Mouse (Mus musculus) kidney, adult 18-20 months (tissue): ENCODE measurements at regions not wholly inside any gene's neighbourhood (a gene's known extent, or its start where the extent isn't known, plus 50 kb on each side); places are given as distances from the start of the nearest gene placed in this dataset.

Experiments used
- DNase-seq: peaks from one replicate; pipeline ENCODE4 v3.0.0; 2021

GRCm38 (mm10) chr1:42233289-42233688, 462.3 kb upstream of the Pou3f3 start:
- DNase-seq = peak; percentile 5

DNA sequence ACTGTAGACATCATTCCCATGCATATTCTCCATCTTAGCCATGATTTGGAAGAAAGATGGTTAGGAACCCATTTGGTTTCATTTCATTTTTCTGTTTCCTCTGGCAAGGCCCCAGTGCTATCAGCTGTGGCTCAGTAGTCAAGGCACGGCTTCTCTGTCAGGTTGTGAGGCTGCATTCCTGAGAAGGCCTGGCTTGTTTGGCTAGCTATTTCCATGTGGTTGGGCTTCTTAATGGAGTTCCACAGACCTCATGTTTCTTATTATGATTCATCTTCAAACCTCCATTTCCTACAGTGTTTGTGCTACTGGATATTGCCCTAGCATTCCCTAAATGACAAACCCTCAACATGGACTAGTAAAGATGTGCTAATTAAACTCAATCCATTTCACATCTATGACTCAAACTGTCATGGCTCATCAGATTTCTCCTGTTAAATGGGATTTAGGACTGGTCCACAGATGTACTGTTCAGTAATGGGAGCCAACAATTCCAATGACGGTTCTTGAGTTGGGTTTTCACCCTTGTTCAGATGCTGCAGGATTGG, 459.0 kb upstream of the Pou3f3 start:
- DNase-seq = no peak

DNA sequence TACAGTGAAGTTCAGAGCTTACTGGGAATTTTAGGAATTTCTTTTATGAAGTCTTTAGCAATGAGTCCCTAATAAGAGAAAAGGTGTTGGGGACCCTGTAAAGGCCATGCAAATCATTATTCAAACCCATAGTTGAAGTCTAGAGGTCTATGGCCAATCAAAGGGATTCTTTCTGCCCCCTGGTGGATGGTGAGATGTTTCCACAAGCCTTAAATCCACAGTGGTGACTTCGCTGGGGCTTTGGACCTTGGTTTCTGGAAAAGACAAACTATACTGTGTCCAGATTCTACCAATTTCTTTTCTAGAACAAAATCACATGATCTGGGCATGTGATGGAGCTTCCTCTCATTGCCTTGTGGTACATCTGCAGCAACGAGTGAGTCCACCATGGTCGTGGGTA, 457.2 kb upstream of the Pou3f3 start:
- DNase-seq = no peak

- DNase-seq = no peak
Observed at GRCm38 (mm10) chr1:42241172-42241571, 454.4 kb upstream of the Pou3f3 start.

DNA sequence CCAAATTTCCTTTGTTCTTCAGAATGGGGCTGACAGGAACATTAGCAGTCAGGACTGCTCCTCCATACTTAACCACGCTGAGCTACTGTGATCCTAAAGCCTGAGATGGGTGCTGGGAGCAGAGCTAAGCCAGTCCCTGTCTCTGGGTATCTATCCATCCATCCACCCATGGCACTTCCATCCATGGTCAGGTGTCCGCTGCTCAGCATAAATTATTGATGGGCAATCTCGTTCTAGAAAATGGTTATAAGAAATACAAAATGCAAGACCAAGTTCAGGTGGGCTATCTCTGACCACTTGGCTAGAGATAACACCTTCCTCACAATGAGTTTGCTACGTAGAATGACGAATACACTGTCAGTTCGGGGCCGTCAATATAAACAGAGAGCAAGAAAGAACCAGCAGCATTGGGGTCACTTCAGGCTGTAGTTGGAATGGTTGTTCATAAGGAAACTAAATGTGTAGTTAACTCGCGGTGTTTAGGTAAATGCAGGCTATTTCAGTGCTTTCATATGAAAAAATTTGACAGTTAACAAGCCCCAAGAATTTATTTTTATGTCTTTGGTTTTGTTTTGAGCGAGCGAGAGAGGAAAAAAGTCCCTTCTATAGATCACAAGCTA, 453.9 kb upstream of the Pou3f3 start:
- no peak for DNase-seq

- peak; percentile 8 for DNase-seq
Observed at GRCm38 (mm10) chr1:42242586-42243457, 452.7 kb upstream of the Pou3f3 start.

GRCm38 (mm10) chr1:42243458-42243855, 452.1 kb upstream of the Pou3f3 start:
- DNase-seq = no peak

- no peak for DNase-seq
Observed at GRCm38 (mm10) chr1:42243878-42244277, 451.7 kb upstream of the Pou3f3 start.

GRCm38 (mm10) chr1:42252386-42252785, 443.2 kb upstream of the Pou3f3 start:
- DNase-seq = no peak

DNA sequence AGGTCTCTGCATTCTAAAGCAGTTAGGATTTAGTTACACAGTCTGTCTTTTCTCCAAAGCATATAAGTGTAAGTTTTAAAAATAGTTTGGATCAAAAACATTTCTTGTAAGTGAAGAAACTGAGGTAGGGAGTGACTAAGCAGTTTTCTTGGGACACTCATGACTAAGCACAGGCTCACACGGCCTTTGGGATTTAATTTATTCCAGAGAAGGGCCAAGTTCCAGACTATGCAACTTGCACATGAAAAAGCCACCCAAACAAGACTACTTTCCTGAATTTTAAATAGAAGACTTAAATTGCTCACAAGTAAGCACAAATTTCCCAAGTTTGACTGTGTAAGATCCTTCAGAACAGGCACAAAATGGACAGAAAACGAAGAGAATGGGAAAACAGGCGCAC, 441.8 kb upstream of the Pou3f3 start:
- DNase-seq = no peak

DNA sequence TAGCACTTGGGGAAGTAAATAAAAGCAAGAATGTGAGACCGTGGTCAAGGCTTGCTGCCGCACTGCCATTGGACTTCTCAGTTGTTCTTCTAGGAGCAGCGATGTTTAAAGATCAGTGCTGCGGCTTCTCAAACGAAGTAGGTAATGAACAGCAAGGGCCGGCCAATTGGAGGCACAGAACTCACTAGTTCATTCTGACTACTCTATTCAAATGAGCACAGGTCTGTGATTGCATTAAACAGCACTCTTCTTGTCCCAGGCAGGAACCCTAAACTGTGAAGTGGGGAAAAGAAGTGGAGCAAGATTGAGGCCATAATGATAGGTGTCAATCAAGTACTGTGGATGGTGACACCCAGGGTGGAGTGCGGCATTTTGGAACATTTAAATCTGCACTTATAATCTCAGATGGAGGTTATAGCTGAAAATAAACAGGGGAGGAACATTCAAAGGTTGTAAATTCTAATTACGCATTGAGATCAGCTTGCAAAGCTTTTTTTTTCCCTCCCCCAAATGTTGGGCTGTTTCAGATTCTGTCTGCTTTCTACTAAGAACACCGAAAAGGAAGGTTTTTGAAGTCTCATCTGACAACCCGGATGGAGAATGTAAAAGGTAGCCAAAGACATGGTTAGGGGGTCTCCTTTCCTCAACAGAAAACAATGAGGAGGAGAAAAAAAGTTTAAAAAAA, 438.5 kb upstream of the Pou3f3 start:
- no peak for DNase-seq

- no peak for DNase-seq
Observed at GRCm38 (mm10) chr1:42257801-42258593, 437.6 kb upstream of the Pou3f3 start.

- DNase-seq = no peak
Observed at GRCm38 (mm10) chr1:42258594-42258910, 437.0 kb upstream of the Pou3f3 start.

DNA sequence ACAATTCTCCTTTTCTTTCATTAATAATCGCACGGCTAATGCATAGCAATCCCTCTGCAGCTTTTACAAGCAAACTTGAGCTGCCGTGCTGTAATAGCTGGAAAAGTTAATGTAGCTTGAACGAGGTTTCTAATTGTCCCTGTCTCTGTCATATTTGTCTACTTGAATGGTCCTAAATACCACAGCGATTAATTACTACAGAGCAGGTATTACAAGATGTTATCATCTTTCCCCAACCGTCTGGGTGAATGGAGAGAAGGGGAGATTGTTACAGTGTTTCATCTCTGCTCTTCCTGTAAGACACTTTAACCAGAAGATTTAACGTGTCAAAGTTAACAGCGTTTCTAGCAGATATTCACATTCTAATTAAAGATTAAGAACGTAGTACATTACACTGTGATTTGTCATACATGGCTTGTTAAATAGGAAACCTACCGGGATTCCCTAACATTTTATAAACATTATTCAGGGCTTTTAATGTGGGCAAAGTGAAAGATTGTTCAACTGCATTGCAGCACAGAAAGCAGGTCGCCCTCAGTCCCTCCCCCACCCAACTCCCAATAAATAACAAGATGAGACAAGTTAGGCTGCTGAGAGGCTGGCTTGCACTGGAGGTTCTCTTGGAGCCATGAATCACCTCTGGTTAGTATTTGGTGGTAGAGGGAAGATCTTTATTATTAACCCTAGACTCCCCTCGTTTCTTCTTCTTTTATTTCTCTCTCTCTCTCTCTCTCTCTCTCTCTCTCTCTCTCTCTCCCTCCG, 436.2 kb upstream of the Pou3f3 start:
- no peak for DNase-seq

DNA sequence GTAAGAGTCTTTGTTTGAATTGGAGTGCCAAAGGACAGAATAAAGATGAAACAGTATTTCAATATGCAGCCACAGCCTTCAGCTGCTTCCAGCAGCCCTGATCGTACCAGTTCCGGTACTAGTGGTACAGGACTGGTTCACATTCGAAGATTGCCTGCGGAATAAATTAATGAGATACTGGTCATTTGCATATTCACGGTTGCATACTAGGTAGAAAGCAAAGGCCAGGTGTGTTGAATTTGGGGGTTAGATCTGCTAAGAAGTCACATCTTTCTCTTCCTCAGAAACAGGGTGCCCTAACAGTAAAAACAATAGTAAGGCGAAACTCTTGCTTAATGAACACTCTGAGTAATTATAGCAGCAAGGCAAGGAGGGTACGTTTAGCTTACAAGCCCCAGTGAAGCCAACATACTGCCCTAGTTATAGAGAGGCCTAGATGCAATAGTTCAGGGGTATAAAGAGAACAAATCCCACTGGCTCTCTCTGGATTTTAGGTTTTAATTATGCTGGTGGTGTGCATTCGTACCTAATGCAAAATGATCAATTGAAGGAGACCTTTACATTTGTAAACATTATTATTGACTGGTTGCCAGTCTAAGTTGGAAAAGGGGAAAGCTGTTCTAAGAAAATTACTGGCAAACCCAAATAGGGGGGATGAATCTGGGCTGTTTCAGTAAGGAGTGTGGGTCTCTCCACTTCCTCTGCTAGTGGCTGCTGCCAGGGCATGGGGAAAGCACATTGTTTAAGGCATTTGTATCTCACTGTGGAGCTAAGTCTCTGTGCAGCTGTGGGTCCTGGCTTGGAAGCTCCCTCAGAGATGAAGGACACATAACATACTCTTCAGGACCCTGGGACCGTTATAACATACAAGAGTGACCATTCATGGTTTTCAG, 435.3 kb upstream of the Pou3f3 start:
- DNase-seq = no peak

GRCm38 (mm10) chr1:42261031-42261430, 434.5 kb upstream of the Pou3f3 start:
- DNase-seq = no peak

DNA sequence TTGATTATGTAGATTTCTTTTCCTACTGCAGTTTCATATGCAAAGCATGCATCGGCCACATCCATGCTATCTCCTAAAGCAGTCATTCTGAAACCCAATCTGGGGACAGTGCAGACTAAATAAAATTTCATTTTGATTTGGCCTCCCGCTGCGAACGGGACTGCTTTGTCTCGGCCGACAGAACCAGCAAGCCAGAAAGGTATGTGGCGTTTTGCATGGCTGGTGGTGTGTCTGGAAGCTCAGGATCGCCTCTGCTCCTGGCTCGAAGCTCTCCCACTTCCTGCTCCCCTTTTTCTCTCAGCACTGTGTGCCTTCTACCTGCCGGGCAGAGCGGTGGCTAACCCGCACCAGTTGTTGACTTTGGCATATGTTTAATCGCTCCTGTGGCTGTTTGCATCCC, 433.8 kb upstream of the Pou3f3 start:
- no peak for DNase-seq

DNA sequence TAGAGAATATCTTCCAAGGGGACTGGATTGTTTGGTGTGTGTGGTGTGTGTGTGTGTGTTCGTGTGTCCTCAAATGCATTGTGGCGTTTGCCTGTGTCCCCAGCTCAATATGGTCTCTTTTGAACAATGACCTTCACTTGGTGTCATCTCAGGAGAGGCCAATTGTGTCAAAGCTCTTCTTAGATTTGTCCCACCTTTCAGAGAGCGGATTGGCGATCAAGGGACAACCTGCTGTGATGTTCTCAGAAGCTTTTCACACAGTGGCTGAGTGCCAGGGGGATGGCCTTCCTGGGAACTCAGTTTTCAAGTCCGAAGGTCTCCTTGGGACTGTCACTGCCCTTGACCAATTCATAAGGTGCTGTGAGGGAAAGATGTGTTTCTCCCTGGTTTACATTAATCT, 433.0 kb upstream of the Pou3f3 start:
- no peak for DNase-seq

DNA sequence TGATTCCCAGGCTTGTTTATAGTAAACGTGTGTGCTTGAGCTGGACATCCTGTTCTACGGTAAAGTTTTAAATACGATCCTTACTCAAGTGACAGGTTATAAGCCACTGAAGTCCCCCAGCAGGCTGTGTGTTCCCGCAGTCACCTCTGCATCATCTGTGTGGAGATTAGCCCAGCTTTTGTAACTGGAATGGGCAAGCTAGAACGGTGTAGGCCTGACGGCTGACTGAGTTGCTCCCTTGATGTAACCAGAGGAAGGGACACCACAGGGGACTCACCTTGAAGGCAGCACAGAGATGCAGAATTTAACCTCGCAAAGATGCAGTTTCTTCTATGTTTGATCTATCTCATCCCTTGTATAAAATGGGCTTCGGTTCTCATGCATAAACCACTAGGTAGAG, 418.4 kb upstream of the Pou3f3 start:
- no peak for DNase-seq

GRCm38 (mm10) chr1:42295841-42296240, 399.7 kb upstream of the Pou3f3 start:
- DNase-seq = no peak

GRCm38 (mm10) chr1:42309251-42309650, 386.3 kb upstream of the Pou3f3 start:
- no peak for DNase-seq
